Mouse (Mus musculus): ENCODE measurements around the gene Speer4f2.
"Not testable (repeated sequence)": the region's sequence is repeated elsewhere in the genome, so short reads cannot be mapped to it uniquely, and the experiment has no call there.

Speer4f2 gene

DNA sequence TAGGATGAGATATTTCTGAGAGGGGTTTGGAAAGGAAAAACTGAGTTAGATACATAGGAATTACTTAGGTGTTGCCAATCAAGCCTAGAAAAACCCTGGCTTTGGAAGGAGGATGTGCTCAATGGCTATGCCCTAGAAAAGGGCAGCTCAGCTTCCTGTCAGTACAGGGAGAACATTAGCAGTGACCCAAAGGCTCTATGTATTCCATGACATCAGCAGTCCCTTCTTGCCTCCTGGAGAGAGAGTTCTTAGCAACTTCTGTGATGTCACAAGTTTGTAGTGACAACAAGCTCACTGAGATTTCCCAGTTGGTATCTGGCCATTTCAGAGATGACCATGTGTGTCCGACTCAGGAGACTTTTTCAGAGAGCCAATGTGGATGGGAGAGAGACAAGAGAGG is at the start of gene Speer4f2:
Speer4f2 (plus strand) TSS at position 301 of the 400 bp plus-strand sequence.
- not testable (repeated sequence) for DNase-seq (ENCODE audit: low spot score)

GRCm38 (mm10) chr5:17328946-17329566 is 43.9 kb upstream of the Speer4f2 start:
- no peak for DNase-seq (ENCODE audit: low spot score)

DNA sequence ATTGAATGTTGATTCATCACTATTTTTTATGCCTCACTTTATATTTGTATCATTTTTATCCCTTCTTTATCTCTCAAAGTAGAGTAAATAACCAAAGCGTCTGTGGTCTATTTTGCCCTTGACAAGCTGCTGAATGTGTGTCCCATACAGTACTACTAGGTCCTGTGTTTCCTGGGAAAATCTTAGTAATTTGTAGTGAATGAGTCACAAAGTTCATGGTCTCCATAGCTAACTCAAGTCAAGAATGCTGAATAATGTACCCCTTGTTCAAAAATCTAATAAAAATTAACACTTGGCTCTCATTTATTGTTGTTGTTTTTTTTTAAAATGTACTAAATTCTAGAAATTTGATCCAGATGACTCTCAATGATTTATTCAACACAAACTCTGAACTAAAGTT is 38.1 kb upstream of the Speer4f2 start:
- no peak for DNase-seq (ENCODE audit: low spot score)

DNA sequence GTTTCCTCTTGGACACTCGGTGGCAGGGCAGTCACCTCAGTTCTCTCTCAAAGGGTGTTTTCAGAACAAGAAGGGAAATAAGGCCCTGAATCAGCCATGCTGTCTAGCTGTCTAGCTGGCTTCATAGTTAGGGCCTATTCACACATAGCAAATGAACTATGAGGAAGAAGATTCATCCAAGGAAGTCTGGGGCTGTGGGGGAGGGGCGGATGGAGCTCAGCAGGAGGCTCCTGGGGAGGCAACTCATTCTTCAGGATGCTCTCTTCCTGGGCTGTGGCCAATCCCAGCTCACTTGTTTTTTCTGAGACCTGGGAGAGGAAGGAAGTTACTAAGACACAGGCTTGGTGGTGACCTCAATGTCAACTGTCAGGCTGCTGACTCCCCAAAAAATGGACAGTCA is 27.2 kb upstream of the Speer4f2 start:
- not testable (repeated sequence) for DNase-seq (ENCODE audit: low spot score)

- DNase-seq (ENCODE audit: low spot score): no peak
These were observed 13.5 kb upstream of the Speer4f2 start for GRCm38 (mm10) chr5:17359394-17359999.

- DNase-seq (ENCODE audit: low spot score): no peak
These were observed 16.9 kb downstream of the Speer4f2 start for GRCm38 (mm10) chr5:17389926-17390325.

GRCm38 (mm10) chr5:17391207-17391606 is 18.2 kb downstream of the Speer4f2 start:
- no peak for DNase-seq (ENCODE audit: low spot score)

DNA sequence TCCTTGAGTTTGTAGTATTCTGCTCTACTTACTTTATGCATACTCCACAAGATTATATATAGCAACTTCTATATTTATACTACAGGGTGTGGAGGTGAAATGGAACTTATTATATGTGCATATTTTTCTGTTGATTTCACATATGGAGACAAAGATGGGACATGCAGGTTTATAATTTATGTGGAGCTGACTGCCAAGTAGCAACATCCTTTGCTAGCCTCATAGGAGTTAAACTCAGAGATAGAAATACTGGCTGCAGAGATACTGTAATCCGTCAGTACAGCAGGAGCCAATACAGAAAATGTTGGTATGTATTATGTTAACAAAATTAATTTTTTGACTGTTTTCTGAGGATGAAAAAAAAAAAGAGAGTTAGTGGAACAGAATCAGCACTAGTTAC is 27.6 kb downstream of the Speer4f2 start:
- no peak for DNase-seq (ENCODE audit: low spot score)

DNA sequence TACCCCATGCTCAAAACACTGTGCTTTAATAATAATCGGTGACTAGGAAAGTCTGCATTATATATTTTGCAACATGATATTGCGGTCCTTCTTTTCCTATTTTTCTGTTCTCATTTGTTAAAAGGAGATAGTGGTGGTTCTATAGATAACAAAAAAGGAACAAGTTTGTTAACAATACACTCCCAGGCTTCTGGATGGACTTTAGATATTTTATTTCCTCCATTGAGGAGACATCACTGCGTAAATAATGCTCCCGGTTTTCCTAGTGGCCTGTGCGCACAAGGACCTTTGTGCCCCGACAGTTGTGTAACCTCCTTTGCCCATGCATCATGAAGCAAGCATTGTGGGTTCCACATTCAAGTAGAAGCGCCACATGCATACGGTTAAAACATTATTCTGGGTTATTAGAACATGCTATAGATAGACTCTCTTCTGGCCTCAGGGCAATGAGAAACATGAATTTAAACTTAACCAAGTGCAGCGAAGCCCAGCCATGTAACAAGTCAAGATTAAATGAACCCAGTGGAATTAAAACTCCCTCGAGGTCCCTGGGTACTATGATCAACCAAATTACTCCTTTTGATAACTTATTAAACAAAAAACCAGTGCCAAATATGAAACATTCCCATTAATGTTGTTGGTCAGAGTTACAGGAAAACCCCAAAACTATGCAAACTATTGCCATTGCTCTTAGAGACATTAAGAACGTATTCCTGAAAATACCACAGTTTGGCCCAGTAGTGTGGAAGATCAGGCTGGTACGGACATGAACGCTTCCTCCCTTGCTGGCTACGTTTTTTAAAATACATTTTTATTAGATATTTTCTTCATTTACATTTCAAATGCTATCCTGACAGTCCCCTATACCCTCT is 28.5 kb downstream of the Speer4f2 start:
- no peak for DNase-seq (ENCODE audit: low spot score)

DNA sequence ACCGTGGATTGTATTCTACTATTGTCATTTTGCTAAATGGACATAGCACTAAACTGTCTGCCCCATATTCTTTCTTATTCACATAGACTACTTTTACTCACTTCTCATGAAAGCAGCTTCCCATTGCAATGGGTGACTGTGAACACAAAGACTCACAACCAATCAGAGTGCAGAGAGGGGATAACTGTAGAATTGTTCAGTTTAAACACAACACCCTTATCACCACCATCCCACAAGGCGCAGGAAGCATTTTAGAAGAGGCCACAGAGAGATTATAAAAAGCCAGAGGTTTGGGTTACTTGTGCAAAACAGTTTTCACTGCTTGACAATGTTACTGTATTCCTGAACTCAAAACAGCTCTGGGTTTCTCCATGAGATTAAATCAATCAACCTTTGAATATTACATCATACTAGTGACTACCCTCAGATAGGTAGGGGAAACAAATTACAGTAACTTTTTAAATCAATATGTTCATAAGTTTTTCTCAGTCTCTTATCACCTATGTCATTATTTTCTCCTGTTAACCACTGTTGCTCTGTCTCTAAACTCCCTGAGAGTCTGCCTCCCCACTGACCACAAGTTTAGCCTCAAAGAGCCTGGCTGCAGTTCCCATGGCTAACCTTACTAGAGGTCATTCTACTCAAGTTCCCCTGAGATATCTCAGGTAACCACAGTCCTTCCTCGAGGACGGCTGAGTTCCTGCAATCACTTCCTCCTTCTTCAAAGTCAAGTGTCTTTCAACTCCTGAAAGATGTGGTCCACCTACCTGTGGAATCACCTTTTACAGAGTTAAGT is 29.5 kb downstream of the Speer4f2 start:
- no peak for DNase-seq (ENCODE audit: low spot score)

- DNase-seq (ENCODE audit: low spot score): no peak
These were observed 30.6 kb downstream of the Speer4f2 start for GRCm38 (mm10) chr5:17403584-17403983.

GRCm38 (mm10) chr5:17408924-17409660 is 36.1 kb downstream of the Speer4f2 start:
- DNase-seq (ENCODE audit: low spot score): no peak

DNA sequence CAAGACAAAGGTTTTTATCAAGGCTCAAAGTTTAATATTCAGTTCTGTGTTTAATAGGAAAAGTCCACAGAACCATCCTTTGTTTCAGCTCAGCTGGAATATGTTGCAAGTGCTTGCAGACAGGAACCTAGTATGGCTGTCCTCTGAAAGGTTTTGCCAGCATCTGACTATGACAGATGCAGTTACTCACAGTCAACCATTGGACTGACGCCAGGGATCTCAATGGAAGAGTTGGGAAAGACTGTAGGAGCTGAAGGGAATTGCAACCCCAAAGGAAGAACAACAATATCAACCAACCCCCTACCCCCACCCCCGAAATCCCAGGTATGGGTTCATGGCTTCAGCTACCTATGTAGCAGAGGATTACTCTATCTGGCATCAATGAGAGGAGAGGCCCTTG is 44.2 kb downstream of the Speer4f2 start:
- DNase-seq (ENCODE audit: low spot score): no peak

GRCm38 (mm10) chr5:17419215-17419820 is 46.3 kb downstream of the Speer4f2 start:
- peak; percentile 50 for DNase-seq (ENCODE audit: low spot score)

DNA sequence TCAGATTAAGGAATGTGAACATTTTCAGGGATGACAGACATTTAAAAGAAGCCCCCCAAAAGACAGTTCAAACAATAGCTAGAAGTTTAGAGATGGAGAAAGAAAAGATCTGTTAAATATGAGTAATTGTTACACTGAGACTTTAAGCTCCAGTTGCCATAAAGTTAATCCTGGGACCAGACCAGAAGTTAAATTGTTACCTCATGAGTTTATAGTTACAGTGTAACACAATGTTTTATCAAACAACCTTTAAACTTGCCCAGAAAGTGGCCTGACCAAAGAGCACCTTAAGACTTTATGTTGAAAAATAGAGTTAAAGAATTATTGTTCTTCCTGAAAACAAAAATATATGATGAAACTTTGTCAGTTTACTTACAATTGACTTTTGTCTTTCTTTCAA is 46.9 kb downstream of the Speer4f2 start:
- DNase-seq (ENCODE audit: low spot score): no peak

DNA sequence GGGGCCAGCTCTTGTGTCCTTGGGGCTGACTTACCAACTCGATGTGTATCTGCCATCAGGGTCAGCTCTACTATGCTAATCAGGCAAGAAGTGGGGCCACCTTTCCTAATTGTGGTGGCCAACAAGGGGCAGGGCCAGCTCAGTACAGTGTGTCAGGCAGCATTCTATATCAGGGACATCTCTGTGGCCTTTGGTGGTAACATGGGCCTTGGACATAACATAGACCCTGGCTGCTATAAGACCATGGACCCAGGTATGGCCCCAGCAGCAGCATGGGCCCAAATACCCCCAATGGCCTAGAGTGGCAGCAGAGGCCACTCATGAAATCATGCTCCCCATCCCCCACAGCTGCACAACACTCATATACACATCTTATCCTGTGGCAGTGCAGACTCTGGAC is 49.2 kb downstream of the Speer4f2 start:
- DNase-seq (ENCODE audit: low spot score): no peak

DNA sequence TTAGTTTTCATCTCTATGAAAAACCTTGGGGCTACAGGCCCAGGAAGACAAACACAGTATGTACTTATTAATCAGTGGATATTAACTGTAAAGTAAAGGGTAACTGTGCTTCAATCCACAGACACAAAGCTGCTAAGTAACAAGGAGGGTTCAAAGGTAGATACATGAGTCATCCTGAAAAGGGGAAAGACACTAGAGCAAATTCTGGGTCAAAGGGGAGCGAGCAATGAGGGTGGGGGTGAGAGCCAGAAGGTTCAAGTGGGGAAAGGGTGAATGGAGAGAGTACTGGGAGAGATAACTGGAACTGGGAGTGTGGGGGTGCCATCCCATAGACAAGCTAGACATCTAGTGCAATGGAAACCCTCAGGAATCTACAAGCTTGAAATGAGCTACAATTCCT is 54.0 kb downstream of the Speer4f2 start:
- DNase-seq (ENCODE audit: low spot score): no peak

Measured in retina, embryonic 14.5 days (tissue).